Mouse (Mus musculus) layer of hippocampus, adult 8-10 months (tissue): Measurements from ENCODE around the gene Ints1. TPM values are rescaled to one million over a fixed set of nuclear protein-coding genes. Genes with fewer than 3 reads are reported as not detected.
"Not testable (repeated sequence)": the region's sequence is repeated elsewhere in the genome, so short reads cannot be mapped to it uniquely, and the experiment has no call there.

Experiments
- DNase-seq, 2 experiments: peaks; one replicate each; pipeline ENCODE4 v3.0.0; 2022; ENCODE audit warnings: low spot score in 2 of 2
- total RNA-seq, 4 experiments: library from RNA; stranded (reverse); gene quantifications; 2 replicates each; pipeline ENCODE4 v1.2.4; 2022

The Ints1 gene
- total RNA-seq, 4 experiments from 2014 or later = 80.3 to 100 (median 97.2) TPM

DNA sequence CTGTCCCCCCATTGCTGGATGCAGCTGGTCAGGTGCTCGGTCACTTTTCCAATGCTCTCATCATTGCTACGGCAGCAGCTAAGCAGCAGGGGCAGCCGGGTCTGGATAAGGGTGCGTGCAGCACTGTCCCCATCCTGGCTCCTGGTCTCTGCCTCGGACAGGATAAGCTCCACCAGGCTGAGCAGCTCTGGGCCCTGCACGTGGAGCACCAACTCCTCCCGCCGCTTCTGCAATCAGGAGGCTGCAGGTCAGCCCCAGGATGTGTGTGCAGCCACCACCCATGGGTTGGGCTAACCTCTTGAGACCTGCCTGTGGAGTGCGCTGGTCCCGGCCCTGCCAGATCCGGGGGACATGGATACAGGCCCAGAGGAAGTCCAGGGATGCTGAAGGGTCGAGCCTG is 19.3 kb downstream of the Ints1 start:
- no peak for DNase-seq

GRCm38 (mm10) chr5:139754753-139755152 is 20.7 kb downstream of the Ints1 start:
- peak in 1 of 2 experiments; percentile 68 for DNase-seq

DNA sequence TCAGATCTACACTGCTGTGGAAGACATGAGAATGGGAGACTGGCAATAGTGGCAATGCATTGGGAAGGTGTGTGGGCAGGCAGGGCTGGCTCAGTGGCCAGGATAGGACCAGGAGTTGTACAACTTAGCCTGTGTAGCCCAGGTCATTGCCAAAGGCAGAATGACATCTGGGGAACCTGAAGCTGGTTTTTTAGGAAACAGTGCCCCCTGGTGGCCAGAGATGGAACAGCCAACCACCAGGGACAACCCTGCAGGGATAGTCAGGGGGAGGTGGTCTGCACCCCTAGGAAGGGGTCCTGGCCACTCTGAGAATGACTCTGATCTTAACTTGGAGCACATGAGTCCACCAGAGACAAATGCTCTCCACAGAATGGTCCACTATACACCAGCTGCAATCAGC is 24.9 kb downstream of the Ints1 start:
- DNase-seq = peak in 1 of 2 experiments; percentile 60

DNA sequence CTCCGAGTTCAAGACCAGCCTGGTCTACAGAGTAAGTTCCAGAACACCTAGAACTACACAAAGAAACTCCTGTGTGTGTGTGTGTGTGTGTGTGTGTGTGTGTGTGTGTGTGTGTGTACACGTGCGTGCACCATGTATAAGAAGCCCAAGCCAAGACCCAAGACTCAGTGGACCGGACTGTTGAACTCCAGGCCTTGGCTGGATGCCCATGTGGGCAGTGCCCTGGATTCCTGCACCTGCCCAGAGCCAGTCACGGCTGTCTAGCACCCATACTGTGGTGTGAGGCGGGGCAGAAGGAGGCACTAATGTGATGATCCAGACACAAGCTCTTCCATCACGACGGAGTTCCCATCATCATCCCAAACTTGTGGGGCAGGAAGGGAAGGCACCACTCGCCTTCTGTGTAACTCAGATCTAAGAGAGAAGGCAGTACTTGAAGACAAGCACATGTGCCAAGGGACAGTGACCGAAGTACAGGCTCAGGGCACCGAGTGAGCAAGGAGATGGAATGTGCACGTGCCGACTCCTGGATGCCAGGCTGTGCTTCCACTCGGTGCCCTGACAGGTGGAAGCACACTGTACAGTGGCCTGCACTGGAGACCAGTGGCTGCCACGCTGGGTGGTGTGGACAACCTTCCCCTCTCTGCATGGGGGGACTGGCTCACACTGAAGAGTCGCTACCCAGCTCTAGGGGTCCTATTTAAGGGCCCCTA is 25.9 kb downstream of the Ints1 start:
- DNase-seq = no peak

- no peak for DNase-seq
These were observed 29.7 kb downstream of the Ints1 start for GRCm38 (mm10) chr5:139745771-139746170.

DNA sequence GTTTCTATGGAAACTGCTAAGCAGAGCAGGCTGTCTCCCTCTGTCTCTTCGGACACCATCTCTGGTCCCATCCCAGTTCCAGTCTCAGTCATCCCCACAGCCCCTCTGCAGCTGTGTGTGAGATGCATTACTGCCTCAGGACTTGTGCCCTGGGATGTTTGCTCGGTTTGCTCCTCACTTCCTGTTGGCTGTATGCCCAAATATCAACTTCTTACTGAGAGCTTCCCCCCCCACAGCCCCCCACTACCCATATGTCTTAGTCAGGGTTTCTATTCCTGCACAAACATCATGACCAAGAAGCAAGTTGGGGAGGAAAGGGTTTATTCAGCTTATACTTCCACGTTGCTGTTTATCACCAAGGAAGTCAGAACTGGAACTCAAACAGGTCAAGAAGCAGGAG is 32.8 kb downstream of the Ints1 start:
- not testable (repeated sequence) for DNase-seq

- no peak for DNase-seq
These were observed 36.7 kb downstream of the Ints1 start for GRCm38 (mm10) chr5:139738592-139739315.

DNA sequence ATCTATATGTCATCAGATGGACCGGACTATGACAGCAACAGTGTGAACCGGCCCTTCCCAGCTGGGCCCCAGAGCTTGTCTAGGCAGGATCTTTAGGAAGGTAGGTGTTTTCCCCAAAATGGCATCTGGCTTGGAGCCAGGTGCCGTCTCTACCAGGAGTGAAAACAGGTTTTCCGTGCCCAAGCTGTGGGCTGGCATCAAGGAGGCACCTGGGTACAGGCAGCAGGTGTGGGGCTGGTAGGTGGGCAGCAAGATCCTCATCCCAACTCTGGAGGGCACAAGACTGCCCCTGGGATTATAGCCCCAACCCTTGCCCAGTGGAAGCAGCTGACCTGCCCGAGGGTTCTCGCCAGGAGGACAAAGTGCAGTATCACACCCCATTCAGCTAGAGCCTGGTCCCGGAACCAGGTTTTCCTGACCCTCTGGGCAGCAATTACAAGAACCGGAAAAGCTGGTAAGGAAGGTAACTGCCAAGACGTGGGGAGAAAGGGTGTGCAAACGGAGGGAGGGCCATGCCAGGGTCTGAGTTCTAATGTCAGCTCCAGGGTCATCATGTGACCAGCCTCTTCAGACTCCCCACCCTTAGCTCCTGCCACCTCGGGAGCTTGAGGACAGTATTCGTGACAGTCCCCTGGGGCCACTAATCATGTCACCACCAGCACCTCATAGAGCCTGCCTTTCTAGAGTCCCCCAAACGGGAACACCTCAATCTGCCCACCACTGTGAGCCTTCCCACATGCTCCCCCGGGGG is 37.5 kb downstream of the Ints1 start:
- DNase-seq = no peak

GRCm38 (mm10) chr5:139736504-139736940 is 39.0 kb downstream of the Ints1 start:
- no peak for DNase-seq

DNA sequence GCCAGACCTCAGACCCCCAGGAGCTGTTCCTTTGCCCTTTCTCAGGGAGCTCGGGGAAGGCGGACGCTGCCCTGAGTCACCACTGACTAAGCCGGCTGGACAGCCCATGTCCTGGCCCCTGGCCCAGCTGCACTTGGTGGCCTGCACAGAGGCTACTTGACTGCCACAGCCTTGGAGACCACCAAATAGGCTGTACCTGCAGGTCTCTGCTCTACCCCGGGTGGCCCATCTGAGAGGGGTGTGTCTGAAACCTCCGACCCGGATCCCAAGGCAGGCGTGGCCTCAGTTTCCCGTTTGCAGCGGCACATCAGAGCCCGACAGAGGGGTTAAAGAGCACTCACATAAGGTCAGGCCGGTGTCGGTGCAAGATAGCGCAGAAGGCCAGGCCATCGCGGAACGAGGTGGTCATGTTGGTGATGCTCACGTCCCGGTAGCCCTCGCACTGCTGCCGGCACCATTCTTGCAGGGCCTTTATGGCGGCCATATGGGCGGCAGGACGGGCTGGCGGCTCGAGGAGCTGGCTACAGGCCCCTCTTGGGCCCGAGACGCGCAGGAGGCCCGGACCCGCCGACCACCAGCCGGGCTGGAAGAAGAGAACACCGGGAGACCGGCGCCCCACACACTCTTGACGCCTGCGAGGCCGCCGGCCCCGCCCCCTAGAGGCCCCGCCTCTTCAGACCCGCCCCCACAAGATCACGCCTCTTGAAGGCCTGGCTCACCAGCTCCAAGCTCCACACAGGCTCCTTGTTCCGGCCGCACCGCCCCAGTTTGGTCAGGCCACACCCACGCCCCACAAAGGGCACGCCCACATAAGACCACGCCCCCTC is 39.6 kb downstream of the Ints1 start, which contains the start of gene Micall2:
Gene Micall2, minus strand, starts transcription at position 660 of the 827 bp plus-strand sequence.
- DNase-seq = peak; percentile 80 to 90

DNA sequence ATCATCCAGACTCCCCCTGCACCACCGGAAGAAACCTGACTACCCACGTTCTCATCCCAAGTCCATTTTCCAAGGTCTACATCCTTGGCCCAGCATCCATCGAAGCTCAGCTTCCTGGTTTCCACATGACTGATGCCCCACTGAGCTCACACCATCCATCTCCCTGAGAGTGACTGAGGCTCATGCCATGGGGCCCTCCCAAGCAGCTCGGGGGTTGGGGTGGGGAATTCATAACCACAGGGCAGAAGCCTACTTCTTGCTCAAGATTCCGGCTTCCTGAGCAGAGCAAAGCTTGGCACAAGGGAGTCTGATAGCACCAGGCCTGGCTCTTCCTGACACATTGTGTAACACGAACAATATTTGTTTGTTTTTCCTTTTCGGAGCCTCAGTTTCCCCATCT is 40.7 kb downstream of the Ints1 start:
- DNase-seq = no peak

GRCm38 (mm10) chr5:139734016-139734415 is 41.5 kb downstream of the Ints1 start:
- DNase-seq = no peak

DNA sequence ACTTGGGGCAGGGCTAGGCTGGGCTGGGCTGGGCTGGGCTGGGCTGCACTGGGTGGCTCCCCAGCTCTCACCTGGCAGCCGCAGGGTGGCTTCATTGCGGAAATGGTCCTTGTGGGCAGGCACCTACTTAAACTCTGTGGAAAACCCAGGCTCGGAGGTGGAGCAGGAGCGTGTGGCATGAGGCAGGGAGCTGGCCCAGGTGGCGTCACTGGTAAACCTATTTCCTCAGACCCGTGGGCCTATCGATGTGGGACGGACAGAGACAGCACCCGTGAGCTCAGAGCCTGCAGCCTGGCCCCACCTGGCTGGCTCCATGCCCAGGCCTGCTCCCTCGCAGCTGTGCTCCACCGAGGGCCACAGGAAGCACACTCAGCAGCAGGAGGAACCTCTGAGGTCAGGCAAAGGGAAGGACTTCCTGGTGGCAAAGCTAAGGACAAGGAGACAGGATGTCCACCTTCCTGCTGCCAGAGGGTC is 42.8 kb downstream of the Ints1 start:
- DNase-seq = no peak

GRCm38 (mm10) chr5:139730712-139731486 is 44.6 kb downstream of the Ints1 start:
- peak; percentile 37 to 51 for DNase-seq

- no peak for DNase-seq
These were observed 48.2 kb downstream of the Ints1 start for GRCm38 (mm10) chr5:139727261-139727660.

DNA sequence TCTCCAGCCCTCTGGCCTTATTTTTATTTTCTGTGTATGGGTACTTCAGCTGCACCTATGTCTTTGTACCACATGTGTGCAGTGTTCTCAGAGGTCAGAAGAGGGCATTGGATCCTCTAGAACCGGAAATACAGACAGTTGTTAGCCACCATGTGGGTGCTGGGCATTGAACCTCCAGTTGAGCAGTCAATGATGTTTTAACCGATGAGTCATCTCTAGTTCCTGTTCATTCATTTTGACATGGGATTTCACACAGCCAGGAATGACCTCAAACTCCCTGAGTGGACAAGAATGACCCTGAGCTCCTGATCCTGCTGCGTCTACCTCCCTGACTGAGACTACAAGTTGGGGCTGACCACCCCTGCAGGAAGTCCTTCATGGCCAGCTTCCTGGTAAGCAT is 49.3 kb downstream of the Ints1 start:
- DNase-seq = no peak

GRCm38 (mm10) chr5:139724336-139725116 is 50.9 kb downstream of the Ints1 start:
- DNase-seq = no peak

DNA sequence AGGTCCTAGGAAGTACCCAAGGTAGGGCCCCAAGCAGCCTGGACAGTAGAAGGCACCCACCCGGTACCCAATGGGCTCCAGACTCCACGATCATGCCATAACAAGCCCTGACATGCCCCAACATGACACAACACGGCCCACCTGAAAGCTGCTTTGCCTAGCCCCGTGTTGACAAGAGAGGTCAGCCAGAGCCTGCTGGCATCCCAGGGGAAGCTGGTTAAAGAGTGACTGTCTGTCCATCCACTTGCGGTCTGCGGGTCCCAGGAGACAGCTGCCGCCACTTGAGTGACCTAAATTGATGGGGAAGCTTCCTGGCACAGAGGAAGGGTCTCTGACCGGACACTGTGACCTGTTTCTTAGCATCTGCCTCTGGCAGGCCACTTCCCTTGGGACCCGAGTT is 52.4 kb downstream of the Ints1 start:
- DNase-seq = no peak

GRCm38 (mm10) chr5:139722709-139723108 is 52.8 kb downstream of the Ints1 start:
- DNase-seq = no peak
